Mouse (Mus musculus): ENCODE measurements around the gene Rpl13a. TPM values are rescaled to one million over a fixed set of nuclear protein-coding genes. Genes with fewer than 3 reads are reported as not detected.
"Not testable (repeated sequence)": the region's sequence is repeated elsewhere in the genome, so short reads cannot be mapped to it uniquely, and the experiment has no call there.

The Rpl13a gene
- 100 to 1,000 TPM; 946 to 985 TPM for total RNA-seq (2021)
- long read RNA-seq, transcript Rpl13a-201 (8 exons, 1,047 nt) = major isoform, 328 of 376 reads
- long read RNA-seq, transcript Rpl13a-203 (8 exons, 734 nt) = minor isoform, 31 of 376 reads
- long read RNA-seq, partial matches to known transcripts = 0 of 376 reads
- long read RNA-seq, other reads (novel, unspliced or antisense) = 7 of 376 reads

DNA sequence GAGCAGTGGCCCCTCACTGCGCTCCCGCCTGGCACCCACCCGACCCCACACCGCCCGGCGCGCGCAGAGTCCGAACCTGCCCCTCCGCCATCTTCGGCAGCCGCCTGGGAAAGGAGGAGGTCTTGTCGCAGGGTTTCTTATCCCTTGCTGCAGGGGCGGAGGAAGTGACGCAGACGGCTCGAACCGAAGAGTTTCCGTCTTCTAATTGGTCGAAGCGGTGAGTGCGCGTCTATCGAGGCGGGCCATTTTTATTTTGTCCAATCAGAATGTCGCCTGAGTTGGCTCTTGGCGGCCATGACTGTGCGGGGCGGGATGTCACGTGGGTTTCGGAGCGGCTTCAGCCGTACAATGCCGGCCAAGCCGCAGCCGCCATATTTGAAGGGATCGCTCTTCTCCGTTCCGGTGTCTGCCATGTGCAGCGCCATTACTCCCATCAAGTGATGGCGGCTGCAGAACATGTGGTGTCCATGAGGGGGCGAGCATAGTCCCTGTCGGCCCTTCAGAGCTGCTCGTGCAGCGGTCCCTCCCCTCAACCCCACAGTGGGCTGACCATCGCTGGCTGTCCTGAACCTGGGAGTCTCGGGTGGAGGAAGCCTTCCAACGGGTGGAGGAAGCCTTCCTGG is at the start of gene Rpl13a:
Gene Rpl13a, minus strand, starts transcription at position 138 of the 623 bp plus-strand sequence.
- DNase-seq (ENCODE audit: low spot score in 2 of 2) = peak; percentile 98

DNA sequence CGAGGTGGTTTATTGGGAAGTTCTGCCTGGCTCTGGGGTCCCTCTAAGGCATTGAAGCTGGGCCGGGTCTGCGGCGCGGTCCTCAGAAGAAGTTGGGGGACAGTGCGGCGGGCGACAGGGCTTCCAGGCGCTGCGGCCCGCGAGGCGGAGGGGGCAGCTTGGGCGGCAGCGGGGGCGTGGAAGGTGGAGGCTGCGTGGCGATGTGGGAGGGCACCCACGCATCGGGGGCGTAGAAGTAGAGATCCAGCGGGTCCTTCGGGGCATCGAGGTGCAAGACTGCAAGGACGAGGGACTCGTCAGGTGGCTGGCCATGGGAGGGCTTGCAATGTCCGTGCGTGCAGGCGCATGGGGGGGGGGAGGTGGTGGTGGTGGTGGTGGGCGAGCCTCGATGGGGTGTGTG is 47.8 kb upstream of the Rpl13a start:
- DNase-seq (ENCODE audit: low spot score in 2 of 2) = peak in 1 of 2 experiments; percentile 25

DNA sequence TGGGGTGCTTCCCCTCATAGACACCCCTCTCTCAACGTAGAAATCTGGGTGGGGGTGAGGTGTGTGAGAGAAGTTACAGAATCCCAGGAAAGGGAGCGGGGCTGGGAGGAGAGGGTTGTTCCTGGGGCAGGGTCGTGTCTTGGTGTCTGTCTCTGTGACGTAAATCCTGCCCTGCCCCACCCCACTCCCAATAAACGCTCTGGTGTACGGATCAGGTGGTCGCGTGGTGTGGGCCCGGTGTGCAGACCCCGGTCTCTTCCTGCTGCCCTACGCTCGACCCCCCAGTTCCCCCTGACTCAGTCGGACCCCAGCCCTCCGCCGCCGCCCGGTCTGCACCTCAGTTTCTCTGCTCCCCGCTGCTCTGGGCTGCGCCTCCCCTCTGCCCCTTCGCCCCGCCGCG is 47.4 kb upstream of the Rpl13a start:
- DNase-seq (ENCODE audit: low spot score in 2 of 2) = no peak

DNA sequence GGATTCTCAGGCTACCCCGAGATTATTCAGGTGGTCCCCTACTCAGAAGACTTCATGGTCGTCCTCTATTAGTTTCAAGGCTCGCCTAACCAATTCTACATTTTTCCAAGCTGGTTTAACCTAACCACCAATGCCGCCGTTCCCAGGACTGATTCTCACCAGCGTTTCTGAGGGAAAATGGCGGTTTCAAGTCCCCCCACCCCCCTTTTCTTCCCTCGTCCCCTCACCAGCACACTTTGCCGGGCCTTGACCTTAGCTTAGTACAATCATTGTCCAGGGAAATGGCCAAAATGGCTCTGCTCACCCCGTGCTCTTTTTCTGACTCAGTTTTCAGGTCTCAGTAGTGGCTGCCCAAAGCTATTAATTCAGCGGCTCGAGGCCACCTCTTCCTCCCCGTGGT is 46.8 kb upstream of the Rpl13a start:
- no peak for DNase-seq (ENCODE audit: low spot score in 2 of 2)

DNA sequence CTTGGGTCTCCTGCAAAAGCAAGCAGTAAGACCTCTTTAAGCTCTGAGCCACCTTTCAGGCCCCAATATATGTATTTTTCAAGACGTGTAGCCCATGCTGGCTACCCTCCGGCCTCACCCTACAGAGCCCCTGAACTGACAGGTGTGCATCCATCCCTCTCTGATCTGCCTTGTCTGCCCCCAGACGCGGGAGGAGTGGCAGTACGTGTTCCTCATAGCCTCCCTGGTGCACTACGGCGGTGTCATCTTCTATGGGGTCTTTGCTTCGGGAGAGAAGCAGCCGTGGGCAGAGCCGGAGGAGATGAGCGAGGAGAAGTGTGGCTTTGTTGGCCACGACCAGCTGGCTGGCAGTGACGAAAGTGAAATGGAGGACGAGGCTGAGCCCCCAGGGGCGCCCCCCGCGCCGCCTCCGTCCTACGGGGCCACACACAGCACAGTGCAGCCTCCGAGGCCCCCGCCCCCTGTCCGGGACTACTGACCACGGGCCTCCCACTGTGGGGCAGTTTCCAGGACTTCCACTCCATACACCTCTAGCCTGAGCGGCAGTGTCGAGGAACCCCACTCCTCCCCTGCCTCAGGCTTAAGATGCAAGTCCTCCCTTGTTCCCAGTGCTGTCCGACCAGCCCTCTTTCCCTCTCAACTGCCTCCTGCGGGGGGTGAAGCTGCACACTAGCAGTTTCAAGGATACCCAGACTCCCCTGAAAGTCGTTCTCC is 46.2 kb upstream of the Rpl13a start:
- DNase-seq (ENCODE audit: low spot score in 2 of 2) = no peak

DNA sequence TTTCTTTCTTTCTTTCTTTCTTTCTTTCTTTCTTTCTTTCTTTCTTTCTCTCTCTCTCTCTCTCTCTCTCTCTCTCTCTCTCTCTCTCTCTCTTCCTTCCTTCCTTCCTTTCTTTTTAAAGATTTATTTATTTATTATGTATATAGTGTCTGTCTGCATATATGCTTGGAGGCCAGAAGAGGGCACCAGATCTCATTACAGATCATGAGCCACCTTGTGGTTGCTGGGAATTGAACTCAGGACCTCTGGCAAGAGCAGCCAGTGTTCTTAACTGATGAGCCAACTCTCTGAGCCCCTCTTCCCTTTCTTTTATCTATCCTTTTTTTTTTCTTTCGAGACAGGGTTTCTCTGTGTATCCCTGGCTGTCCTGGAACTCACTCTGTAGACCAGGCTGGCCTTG is 45.2 kb upstream of the Rpl13a start:
- not testable (repeated sequence) for DNase-seq (ENCODE audit: low spot score in 2 of 2)

DNA sequence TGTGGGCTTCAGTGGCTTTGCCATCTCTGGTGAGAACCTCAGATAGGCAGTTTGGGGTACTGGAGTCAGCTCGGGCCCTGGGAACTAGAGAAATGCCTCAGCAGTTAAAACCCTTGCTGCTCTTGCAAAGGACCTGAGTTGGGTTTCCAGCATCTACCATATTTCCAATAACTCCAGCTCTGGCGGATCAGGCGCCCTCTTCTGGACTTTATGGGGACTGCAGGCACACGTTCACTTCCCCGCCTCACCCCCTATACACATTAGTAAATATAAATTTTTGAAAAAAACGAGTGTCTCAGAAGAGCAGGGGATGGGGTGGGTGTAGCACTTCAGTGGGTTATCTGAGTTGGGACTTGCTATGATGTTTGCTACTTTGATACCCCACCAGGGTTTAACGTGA is 44.4 kb upstream of the Rpl13a start:
- peak in 1 of 2 experiments; percentile 32 for DNase-seq (ENCODE audit: low spot score in 2 of 2)

DNA sequence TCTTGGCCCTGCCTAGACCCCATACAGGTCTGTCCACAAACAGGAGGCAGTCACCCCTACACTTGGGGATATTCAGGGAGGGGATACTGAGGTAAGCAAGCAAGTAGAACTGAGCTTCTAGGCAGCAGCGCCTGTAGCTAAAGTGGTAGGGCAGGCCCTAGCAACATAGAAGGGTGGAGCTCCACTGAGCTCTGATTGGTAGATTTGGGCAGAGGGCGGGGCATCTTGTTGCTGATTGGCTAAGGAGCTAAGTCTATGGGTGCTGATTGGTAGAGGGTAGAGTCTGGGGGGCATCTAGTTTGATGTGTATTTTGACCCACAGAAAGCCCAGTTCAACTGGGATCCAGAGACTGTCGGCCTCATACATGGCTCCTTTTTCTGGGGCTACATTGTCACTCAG is 40.9 kb upstream of the Rpl13a start:
- DNase-seq (ENCODE audit: low spot score in 2 of 2) = peak; percentile 57 to 63

DNA sequence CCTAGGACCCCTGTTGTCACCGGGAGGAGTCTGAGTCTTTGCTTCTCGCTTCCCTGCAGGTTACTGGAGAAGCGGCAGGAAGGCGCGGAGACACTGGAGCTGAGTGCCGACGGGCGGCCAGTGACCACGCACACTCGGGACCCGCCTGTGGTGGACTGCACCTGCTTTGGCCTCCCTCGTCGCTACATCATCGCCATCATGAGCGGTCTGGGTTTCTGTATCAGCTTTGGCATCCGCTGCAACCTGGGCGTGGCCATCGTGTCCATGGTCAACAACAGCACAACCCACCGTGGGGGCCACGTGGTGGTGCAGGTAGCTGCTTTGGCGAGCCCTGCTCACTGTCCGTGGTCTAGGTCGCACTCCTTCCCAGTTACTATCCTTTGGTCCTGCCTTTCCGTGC is 40.1 kb upstream of the Rpl13a start:
- no peak for DNase-seq (ENCODE audit: low spot score in 2 of 2)

DNA sequence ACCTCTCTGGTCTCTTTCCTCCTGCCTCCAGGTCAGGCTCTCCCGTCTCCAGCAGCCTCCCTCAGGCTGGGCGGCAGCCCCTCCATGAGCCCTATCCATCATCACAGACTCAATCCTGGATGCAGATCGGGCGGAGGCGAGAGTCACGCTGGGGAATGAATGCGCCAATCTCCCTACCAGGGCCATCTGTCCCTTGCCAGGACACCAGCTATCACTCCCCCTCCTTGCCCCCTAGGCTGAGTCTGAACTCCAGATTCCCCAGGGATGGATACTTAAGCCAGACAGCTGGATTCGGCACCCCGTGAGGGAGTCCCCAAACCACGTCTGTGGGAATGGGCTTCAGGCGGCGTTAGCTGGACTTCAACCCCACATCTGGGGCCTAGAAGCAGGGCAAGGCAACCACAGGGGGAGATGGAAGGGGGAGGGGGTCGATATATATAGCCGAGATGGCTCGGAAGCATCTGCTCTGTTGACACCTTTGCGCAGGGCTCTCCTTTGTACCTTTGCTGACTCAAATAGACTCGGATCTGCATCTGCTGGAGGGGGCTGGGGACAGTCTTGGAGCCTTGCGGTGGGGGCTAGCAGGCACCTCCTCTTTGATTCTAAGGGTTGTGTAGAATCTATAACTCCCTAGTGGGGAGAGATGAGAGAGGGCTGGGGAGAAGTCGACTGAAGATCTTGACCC is 39.3 kb upstream of the Rpl13a start:
- peak; percentile 57 to 59 for DNase-seq (ENCODE audit: low spot score in 2 of 2)

DNA sequence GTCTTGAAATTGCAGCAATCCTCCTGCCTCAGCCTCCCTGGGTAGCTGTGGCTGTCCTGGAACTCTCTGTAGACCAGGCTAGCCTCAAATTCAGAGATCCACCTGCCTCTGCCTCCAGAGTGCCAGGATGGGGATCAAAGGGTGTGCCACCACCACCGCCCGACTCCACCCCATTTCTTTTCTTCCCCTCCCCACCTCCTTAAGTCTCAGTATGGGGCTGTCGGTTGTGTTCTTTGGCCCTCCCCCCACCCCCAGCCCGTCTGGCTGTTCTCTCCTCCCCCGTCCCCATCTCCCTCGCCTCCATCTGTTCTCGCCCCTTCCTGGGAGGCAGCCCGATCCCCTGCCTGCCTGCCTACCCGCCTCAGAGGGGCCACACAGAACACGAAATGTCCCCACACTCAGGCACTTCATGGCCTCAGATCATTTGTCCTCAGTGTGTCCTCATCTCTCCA is 38.4 kb upstream of the Rpl13a start:
- DNase-seq (ENCODE audit: low spot score in 2 of 2) = peak in 1 of 2 experiments; percentile 34

DNA sequence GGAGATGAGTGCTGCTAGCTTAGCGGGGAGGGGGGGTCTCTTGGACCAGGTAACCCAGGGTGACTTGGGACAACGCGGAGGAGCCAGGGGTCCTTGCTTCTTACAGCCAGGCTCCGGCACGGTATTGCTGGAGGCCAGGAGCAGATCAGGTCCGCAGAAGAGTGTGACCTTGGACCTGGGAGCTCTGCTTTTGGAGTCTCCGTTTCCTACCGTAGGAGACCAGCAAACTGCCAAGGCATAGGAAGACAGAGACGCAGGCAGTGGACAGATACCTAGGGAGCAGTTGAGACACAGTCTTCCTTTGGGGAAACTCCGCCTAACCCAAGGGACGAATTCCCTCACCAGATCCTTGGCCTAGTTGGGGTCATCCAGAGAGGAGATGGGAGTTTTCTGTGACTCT is 37.1 kb upstream of the Rpl13a start:
- no peak for DNase-seq (ENCODE audit: low spot score in 2 of 2)

DNA sequence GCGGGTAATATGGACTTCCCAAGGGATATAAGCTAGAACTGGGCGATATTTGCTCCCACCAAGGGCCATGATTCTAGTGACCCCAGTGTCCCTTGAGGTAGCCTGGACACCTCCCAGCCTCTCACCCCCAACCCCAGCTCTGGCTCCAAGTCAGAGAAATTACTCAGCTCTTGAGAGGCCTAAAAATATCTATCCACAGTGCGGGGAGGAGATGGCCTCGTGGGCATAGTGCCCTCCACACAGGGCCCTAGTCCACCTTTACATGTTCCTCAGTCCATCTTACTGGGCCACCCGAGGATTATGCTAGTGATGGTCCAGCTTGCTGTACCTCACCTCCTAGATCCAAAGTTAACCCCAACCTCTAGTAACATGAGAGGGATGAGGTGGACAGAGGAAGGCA is 36.3 kb upstream of the Rpl13a start:
- no peak for DNase-seq (ENCODE audit: low spot score in 2 of 2)

DNA sequence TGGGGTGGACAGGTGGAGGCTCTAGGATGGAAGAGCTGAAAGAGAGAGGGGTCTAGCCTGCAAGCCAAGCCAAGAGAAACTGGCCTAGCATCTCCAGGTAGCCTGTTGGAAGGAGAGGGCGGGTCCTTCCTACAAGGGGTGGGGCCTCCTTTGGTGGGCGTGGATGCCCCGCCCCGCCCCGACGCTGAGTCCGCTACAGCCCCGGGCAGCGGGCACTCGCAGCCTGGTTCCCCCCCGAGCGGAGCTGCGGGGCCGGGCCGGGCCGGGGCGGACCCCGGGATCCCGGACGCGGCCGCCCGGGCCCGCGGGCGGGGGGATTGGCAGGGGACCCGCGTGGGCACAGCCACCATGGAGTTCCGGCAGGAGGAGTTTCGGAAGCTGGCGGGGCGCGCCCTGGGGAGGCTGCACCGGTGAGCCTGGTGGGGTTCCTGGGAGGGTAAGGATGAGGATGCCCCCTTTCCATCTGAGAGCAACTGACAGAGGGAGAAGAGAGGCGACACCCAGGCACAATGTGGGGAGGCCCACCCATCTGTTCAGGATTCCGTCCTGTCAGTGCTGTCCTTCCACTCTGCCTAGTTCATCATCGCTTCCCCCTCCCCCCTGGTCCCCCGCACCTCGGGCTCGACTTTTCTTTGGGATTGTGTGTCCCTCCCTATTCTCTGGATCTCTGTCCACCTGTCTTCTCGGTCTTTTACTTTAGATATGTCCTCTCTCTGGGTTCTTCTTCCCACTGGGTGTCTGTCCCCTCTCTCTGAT is 35.4 kb upstream of the Rpl13a start, which contains the start of gene Slc17a7:
Gene Slc17a7, plus strand, starts transcription at position 215 of the 756 bp plus-strand sequence.
- peak; percentile 41 to 53 for DNase-seq (ENCODE audit: low spot score in 2 of 2)

DNA sequence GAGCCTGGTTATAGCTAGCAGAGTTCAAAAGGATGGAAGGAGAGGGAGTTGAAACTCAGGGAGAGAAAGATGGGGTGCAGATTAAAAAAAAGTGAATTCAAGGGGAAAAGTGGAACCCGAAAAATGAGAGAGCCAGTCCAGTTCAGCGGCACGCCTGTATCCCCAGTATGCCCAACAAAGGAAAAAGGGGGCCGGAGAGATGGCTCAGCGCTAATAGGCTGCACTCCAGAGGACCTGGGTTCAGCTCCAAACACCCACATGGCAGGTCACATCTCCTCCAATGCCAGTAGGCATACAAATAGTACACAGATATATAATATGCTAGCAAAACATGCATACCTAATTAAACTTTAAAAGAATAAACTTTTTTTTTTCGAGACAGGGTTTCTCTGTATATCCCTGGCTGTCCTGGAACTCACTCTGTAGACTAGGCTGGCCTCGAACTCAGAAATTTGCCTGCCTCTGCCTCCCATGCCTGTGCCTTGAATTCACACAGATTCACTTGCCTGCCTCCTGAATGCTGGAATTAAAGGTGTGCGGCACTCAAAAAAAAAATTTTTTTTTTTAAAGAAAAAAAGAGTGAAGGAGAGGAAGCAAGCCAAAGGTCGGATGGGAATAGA is 34.5 kb upstream of the Rpl13a start:
- DNase-seq (ENCODE audit: low spot score in 2 of 2) = no peak

DNA sequence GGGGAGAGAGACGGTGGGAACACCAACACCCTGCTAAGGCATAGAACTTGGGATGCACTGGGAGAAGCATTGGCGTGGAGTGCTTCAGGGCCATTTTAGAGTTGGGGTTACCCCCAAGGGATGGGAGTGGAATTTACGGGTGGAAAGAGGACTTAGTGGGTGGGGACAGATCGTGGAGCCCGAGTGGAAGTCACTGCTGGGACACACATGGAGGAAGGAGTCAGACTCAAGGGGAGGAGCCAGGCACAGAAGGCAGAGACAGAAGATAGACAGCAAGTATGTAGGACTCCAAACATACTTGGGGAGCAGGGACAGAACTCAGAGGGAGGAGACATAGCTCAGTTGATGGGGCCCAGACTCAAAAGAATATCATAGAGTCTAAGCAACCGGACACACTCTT is 34.0 kb upstream of the Rpl13a start:
- DNase-seq (ENCODE audit: low spot score in 2 of 2) = no peak

DNA sequence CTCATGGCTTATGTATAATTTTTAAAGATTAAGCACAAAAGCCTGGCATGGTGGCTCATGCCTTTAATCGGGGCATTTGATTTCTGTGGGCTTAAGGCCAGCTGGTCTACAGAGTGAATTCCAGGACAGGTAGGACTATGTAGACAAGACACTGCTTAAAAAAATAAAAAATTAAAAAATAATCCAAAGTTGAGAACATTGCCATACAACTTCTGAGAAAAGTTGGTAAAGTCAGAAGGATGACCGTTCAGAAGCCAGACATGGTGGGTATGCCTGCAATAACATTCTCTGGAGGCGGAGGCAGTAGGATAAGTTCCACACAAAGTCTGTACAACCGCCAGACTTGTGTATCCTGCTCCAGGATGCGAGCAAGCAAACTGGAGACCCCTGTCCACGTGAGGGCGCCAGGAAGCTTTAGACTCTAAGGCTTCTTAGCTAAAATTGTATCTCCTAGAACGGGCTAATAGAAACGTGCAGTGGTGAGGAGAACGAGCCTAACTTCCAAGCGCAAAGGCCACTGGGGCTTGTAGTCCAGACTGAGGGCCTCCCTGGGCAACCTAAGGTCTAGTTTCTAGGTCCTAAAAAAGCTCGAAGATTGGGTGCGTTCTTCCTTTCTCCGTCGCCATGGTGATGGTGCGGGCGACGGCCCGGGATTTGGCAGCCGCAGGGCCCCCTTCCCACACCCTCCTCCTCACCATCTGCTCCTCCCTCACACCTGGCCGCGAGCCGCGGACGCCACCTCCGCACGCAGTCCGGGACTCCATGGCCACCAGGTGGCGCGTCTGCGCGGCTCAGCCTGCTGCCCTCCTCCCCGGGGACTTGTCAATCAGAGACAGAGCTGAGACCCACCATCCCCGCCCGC is 33.3 kb upstream of the Rpl13a start:
- peak; percentile 96 to 97 for DNase-seq (ENCODE audit: low spot score in 2 of 2)

DNA sequence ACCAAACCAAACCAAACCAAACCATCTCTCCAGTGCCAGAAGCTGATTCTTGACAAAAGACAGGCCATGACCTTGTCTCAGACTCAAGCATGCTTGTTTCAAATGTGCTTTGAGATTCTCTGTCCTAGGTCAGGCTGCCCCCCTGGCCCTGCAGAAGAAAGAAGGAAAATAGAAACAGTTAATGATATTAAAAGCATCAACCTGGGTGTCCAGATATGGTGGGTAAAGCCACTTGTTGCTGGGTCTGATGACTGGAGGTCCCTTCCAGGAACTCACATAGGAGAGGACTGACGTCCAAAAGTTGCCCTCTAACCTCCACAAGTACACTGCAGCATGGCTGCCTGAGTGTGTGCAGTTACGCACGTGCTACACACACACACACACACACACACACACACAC is 32.3 kb upstream of the Rpl13a start:
- DNase-seq (ENCODE audit: low spot score in 2 of 2) = no peak

DNA sequence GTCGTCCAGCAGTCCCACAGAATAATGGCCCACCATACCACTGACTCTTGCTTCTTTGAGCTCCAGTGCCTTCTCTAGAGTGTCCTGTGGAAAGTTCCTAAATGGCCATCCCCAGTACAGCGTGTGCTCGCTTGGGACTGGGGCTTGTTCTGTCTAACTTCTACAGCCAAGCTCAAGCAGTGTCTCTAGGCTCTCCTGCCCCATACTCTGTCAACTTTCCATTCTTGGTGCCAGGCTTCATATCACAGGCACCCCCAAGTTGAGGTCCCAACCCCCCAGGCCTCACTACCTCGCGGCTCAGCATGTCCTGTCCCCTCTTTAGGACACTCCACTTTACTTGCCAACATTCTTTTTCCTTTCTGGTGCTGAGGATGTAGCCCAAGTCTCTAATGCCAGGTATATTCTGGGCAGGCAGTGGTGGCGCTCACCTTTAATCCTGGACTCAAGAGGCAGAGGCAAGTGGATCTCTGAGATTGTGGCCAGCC is 31.8 kb upstream of the Rpl13a start:
- DNase-seq (ENCODE audit: low spot score in 2 of 2) = no peak

DNA sequence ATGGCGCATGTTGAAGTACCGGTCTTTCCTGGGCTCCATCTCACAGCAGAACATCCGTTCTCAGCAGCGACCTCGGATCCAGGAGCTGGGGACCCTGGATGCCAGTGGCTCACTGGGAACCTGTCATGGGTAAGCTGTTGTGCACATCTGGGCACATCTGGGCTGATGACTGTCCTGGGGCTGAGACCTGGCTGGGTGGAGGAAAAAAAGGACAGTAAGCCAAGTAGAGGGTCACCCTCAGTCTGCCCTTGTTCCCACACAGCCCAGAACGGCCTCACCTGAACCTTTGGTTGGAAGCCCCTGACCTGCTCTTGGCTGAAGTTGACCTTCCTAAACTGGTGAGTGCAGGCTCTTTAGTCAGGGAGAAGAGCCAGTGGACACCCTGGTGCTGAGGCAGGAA is 30.4 kb upstream of the Rpl13a start:
- DNase-seq (ENCODE audit: low spot score in 2 of 2) = no peak
